Mouse (Mus musculus): Measurements from ENCODE around the gene Zbtb20.

DNA sequence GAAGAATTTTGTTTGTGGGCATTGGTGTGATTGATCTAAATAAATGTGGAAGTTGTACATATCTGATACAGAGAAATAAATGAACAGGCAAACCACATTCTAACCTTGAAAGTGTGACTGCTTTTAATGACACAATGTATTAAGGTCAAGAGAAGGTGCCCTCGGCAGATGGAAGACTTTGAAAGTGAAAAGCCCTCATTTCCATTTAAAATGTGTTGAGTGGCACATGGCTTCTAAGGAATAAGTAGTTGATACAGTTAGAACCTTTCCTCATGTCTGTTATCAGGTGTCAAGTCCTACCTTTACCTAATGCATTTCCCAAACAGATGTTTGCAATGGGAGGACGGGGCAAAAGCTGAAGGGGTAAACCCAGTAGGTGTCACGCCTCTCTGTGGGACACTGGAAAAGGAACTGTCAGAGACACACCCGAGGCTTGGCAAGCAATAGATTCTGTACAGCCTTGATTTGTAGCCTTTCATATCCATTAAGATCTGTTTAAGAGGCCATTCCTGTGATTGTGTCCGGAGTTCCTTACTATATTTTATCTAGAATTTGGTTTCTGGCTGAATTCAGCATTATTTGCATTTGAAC, 510.0 kb downstream of the Zbtb20 start:
- TF ChIP-seq CTCF (IDR thresholded peaks at IDR 0.05; ENCODE audit: extremely low read depth, insufficient read length, insufficient replicate concordance, low read depth, low read length) (no peak), POLR2A (IDR thresholded peaks at IDR 0.05; ENCODE audit: low read depth, low read length) (no peak)

Data from small intestine, adult 2 months (tissue).